Mouse (Mus musculus): ENCODE measurements around the gene Fgf5. TPM values are rescaled to one million over a fixed set of nuclear protein-coding genes. Genes with fewer than 3 reads are reported as not detected.
A peak's percentile ranks its signal among the peaks of the same experiment; 100 is the strongest.

Gene Fgf5
- polyA plus RNA-seq (2014; fragmentation: Nextera tagmentation; extraction: Ambion mirVana): 1.1 and 1.4 TPM in 2 replicates

DNA sequence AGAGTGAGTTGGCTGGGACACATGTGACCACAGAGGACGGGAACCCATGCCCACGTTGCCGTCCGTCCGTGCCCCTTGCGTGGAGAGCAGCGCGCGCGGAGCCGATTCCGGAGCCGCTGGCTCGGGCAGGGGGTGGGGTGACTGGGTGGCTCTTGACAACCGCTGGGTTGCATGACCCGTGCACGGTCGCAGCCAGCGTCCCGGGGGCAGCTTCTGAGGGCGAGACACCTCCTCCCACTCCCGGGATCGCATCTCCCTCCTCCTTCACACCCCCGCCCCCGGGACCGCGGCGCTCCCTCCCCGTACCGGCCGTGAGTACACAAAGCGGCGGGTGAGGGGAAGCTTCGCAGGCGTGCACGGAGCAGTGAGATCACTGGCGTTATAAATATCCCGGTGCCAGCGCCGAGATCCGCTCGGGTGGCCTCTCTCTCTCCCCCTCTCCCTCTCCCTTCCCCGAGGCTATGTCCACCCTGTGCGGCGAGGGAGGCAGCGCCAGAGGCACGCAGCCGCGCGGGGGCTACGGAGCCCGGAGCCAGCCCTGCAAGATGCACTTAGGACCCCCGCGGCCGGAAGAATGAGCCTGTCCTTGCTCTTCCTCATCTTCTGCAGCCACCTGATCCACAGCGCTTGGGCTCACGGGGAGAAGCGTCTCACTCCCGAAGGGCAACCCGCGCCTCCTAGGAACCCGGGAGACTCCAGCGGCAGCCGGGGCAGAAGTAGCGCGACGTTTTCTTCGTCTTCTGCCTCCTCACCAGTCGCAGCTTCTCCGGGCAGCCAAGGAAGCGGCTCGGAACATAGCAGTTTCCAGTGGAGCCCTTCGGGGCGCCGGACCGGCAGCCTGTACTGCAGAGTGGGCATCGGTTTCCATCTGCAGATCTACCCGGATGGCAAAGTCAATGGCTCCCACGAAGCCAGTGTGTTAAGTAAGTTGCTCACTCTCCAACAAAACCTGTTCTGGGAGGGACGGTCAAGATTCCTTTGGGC lies at the start of gene Fgf5:
TSS of gene Fgf5 (plus strand) at position 347 of the 984 bp plus-strand sequence.
- no peaks in the 10 kb centered on the region for H3K9me3 ChIP-seq (ENCODE audit: control insufficient read depth, low read length)
- H3K27me3 ChIP-seq (ENCODE audit: control insufficient read depth, insufficient read depth, low read length): peaks cover 42% of the 10 kb centered on the region
- DNase-seq (peak; percentile 76), ATAC-seq (ENCODE audit: low FRiP score, low TSS enrichment) (peak; percentile 79)
- peaks cover 9% of the 10 kb centered on the region; the same call in 1 of the 2 replicates for H3K4me1 ChIP-seq (ENCODE audit: control insufficient read depth, insufficient read depth, low read length)
- under 1% methylated on average over 80 of the region's 80 CpGs for WGBS
- peak within 1 kb of the TSS; percentile 98 for H3K4me2 ChIP-seq (ENCODE audit: low read length)
- H3K4me3 ChIP-seq (replicated peaks; ENCODE audit: low read depth, low read length): peak within 1 kb of the TSS; percentile 61
- H3K27ac ChIP-seq (replicated peaks; ENCODE audit: low read depth, low read length): 0 out of 2 replicates have a peak within 1 kb of the TSS, but pooled peaks have one; percentile 32
- no peaks in the 10 kb centered on the region for H3K36me3 ChIP-seq (ENCODE audit: control insufficient read depth, insufficient read depth, low read length)
- peak within 1 kb of the TSS; percentile 64 for H3K9ac ChIP-seq (replicated peaks; ENCODE audit: low read length)

GRCm38 (mm10) chr5:98212501-98212900 lies 41.5 kb upstream of the Fgf5 start:
- peak; percentile 17 for DNase-seq
- 67% methylated on average over 4 of the region's 4 CpGs for WGBS

GRCm38 (mm10) chr5:98221956-98222355 lies 32.0 kb upstream of the Fgf5 start:
- no peaks in the 10 kb centered on the region for H3K27me3 ChIP-seq (ENCODE audit: control insufficient read depth, insufficient read depth, low read length)
- DNase-seq (peak; percentile 16), ATAC-seq (ENCODE audit: low FRiP score, low TSS enrichment) (no peak)
- 39% methylated on average over 4 of the region's 4 CpGs for WGBS
- no peak overlapping the region for H3K4me2 ChIP-seq (ENCODE audit: low read length)
- no peaks in the 10 kb centered on the region for H3K36me3 ChIP-seq (ENCODE audit: control insufficient read depth, insufficient read depth, low read length)
- H3K27ac ChIP-seq (replicated peaks; ENCODE audit: low read depth, low read length): no peak overlapping the region
- no peak overlapping the region for H3K4me3 ChIP-seq (replicated peaks; ENCODE audit: low read depth, low read length)
- H3K9me3 ChIP-seq (ENCODE audit: control insufficient read depth, low read length): 0 out of 2 replicates have a peak, but pooled peaks cover under 1% of the 10 kb centered on the region
- H3K4me1 ChIP-seq (ENCODE audit: control insufficient read depth, insufficient read depth, low read length): no peaks in the 10 kb centered on the region
- no peak overlapping the region for H3K9ac ChIP-seq (replicated peaks; ENCODE audit: low read length)

More at GRCm38 (mm10) chr5:98212501-98212900, 41.5 kb upstream of the Fgf5 start:
- Histone ChIP-seq H3K27ac (replicated peaks; ENCODE audit: low read depth, low read length) (no peak overlapping the region), H3K9me3 (ENCODE audit: control insufficient read depth, low read length) (no peaks in the 10 kb centered on the region; the same call in 1 of the 2 replicates), H3K4me1 (ENCODE audit: control insufficient read depth, insufficient read depth, low read length) (no peaks in the 10 kb centered on the region), H3K27me3 (ENCODE audit: control insufficient read depth, insufficient read depth, low read length) (no peaks in the 10 kb centered on the region), H3K9ac (replicated peaks; ENCODE audit: low read length) (no peak overlapping the region), H3K4me2 (ENCODE audit: low read length) (no peak overlapping the region), H3K4me3 (replicated peaks; ENCODE audit: low read depth, low read length) (no peak overlapping the region), H3K36me3 (ENCODE audit: control insufficient read depth, insufficient read depth, low read length) (no peaks in the 10 kb centered on the region)
- ATAC-seq (ENCODE audit: low FRiP score, low TSS enrichment): no peak

GRCm38 (mm10) chr5:98226710-98227109 lies 27.3 kb upstream of the Fgf5 start:
- WGBS: 70% methylated on average over 2 of the region's 2 CpGs
- Histone ChIP-seq H3K4me2 (ENCODE audit: low read length) (no peak overlapping the region), H3K9ac (replicated peaks; ENCODE audit: low read length) (no peak overlapping the region), H3K27ac (replicated peaks; ENCODE audit: low read depth, low read length) (no peak overlapping the region), H3K4me1 (ENCODE audit: control insufficient read depth, insufficient read depth, low read length) (no peaks in the 10 kb centered on the region), H3K36me3 (ENCODE audit: control insufficient read depth, insufficient read depth, low read length) (no peaks in the 10 kb centered on the region), H3K27me3 (ENCODE audit: control insufficient read depth, insufficient read depth, low read length) (no peaks in the 10 kb centered on the region), H3K9me3 (ENCODE audit: control insufficient read depth, low read length) (0 out of 2 replicates have a peak, but pooled peaks cover 4% of the 10 kb centered on the region), H3K4me3 (replicated peaks; ENCODE audit: low read depth, low read length) (no peak overlapping the region)
- no peak for ATAC-seq (ENCODE audit: low FRiP score, low TSS enrichment)
- DNase-seq: no peak

- Histone ChIP-seq H3K9me3 (ENCODE audit: control insufficient read depth, low read length) (0 out of 2 replicates have a peak, but pooled peaks cover 4% of the 10 kb centered on the region), H3K9ac (replicated peaks; ENCODE audit: low read length) (no peak overlapping the region), H3K4me3 (replicated peaks; ENCODE audit: low read depth, low read length) (no peak overlapping the region), H3K27ac (replicated peaks; ENCODE audit: low read depth, low read length) (no peak overlapping the region), H3K4me1 (ENCODE audit: control insufficient read depth, insufficient read depth, low read length) (no peaks in the 10 kb centered on the region), H3K4me2 (ENCODE audit: low read length) (no peak overlapping the region), H3K36me3 (ENCODE audit: control insufficient read depth, insufficient read depth, low read length) (no peaks in the 10 kb centered on the region), H3K27me3 (ENCODE audit: control insufficient read depth, insufficient read depth, low read length) (no peaks in the 10 kb centered on the region)
- no peak for ATAC-seq (ENCODE audit: low FRiP score, low TSS enrichment)
- DNase-seq: no peak
- WGBS: 90% methylated on average over 6 of the region's 6 CpGs
Observed at GRCm38 (mm10) chr5:98229456-98229855, 24.5 kb upstream of the Fgf5 start.

DNA sequence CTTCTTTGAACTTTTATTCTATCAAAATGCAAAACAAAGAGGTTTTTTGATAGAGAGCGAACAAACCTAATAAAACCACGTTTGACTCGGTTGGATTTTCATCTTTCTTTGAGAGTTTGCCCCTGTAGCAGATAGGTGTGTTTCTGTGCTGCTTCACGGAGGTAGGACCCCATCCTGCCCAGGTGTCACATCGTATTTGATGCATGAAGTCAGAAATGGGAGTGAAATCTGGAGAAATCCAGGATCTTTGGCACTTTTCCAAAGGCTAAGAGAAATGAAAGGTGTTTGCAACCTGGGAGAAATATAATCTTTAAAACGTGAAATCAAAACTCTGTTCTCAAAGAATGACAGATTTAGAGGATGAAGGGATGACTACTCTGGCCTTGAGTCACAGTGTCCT lies 15.5 kb upstream of the Fgf5 start:
- H3K9me3 ChIP-seq (ENCODE audit: control insufficient read depth, low read length): no peaks in the 10 kb centered on the region
- no peak overlapping the region for H3K27ac ChIP-seq (replicated peaks; ENCODE audit: low read depth, low read length)
- H3K4me3 ChIP-seq (replicated peaks; ENCODE audit: low read depth, low read length): no peak overlapping the region
- ATAC-seq (ENCODE audit: low FRiP score, low TSS enrichment): no peak
- H3K27me3 ChIP-seq (ENCODE audit: control insufficient read depth, insufficient read depth, low read length): no peaks in the 10 kb centered on the region
- WGBS: 85% methylated on average over 6 of the region's 6 CpGs
- no peaks in the 10 kb centered on the region for H3K4me1 ChIP-seq (ENCODE audit: control insufficient read depth, insufficient read depth, low read length)
- H3K9ac ChIP-seq (replicated peaks; ENCODE audit: low read length): no peak overlapping the region
- H3K4me2 ChIP-seq (ENCODE audit: low read length): no peak overlapping the region
- DNase-seq: no peak
- no peaks in the 10 kb centered on the region for H3K36me3 ChIP-seq (ENCODE audit: control insufficient read depth, insufficient read depth, low read length)

DNA sequence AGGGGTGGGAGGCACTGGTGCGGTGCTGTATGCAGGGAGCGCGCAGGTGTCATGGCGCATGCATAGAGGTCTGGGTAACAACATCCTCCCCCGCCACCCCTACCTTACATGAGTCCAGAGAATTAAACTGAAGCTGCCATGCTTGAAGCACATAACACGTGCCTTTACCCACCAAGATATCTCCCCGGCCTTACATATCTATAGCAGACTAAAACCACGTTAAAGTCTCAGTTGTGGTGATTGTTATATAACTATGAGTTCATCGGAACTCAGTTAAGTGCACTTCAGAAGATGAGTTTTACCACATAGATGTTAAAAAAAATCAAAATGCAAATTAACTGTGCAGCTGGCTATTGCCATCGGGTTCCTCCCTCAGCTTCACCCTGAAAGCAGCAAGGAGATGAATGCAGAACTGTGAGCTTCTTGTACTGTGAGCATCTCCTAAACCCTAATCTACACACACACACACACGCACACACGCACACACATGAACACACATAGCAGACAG lies 12.6 kb upstream of the Fgf5 start:
- H3K4me1 ChIP-seq (ENCODE audit: control insufficient read depth, insufficient read depth, low read length): no peaks in the 10 kb centered on the region
- no peaks in the 10 kb centered on the region for H3K36me3 ChIP-seq (ENCODE audit: control insufficient read depth, insufficient read depth, low read length)
- H3K9me3 ChIP-seq (ENCODE audit: control insufficient read depth, low read length): no peaks in the 10 kb centered on the region
- H3K4me3 ChIP-seq (replicated peaks; ENCODE audit: low read depth, low read length): no peak overlapping the region
- H3K27ac ChIP-seq (replicated peaks; ENCODE audit: low read depth, low read length): no peak overlapping the region
- no peak for ATAC-seq (ENCODE audit: low FRiP score, low TSS enrichment)
- 94% methylated on average over 12 of the region's 12 CpGs for WGBS
- no peak for DNase-seq
- no peak overlapping the region for H3K9ac ChIP-seq (replicated peaks; ENCODE audit: low read length)
- H3K27me3 ChIP-seq (ENCODE audit: control insufficient read depth, insufficient read depth, low read length): no peaks in the 10 kb centered on the region
- no peak overlapping the region for H3K4me2 ChIP-seq (ENCODE audit: low read length)

GRCm38 (mm10) chr5:98245303-98245702 lies 8.7 kb upstream of the Fgf5 start:
- 77% methylated on average over 8 of the region's 8 CpGs for WGBS
- Histone ChIP-seq H3K27ac (replicated peaks; ENCODE audit: low read depth, low read length) (no peak overlapping the region), H3K9me3 (ENCODE audit: control insufficient read depth, low read length) (no peaks in the 10 kb centered on the region), H3K4me3 (replicated peaks; ENCODE audit: low read depth, low read length) (no peak overlapping the region), H3K27me3 (ENCODE audit: control insufficient read depth, insufficient read depth, low read length) (no peaks in the 10 kb centered on the region), H3K9ac (replicated peaks; ENCODE audit: low read length) (no peak overlapping the region), H3K4me2 (ENCODE audit: low read length) (no peak overlapping the region), H3K4me1 (ENCODE audit: control insufficient read depth, insufficient read depth, low read length) (no peaks in the 10 kb centered on the region), H3K36me3 (ENCODE audit: control insufficient read depth, insufficient read depth, low read length) (no peaks in the 10 kb centered on the region)
- no peak for DNase-seq
- ATAC-seq (ENCODE audit: low FRiP score, low TSS enrichment): no peak
